Mouse (Mus musculus) C2C12 (cell line): ENCODE measurements around the gene Kmt2e.

Experiments
- CTCF ChIP-seq: IDR thresholded peaks from one replicate; pipeline ENCODE4 v1.5.1; 2011; ENCODE audit not compliant: control insufficient read depth, insufficient read depth, insufficient read length
- FOSL1 ChIP-seq: IDR thresholded peaks from one replicate; pipeline ENCODE4 v1.8.0; 2011; ENCODE audit warnings: mild to moderate bottlenecking, low read length; ENCODE audit not compliant: poor library complexity, insufficient read depth, severe bottlenecking
- USF1 ChIP-seq: IDR thresholded peaks from one replicate; pipeline ENCODE4 v1.6.1; 2011; ENCODE audit warnings: low read depth, mild to moderate bottlenecking, control low read depth, moderate library complexity

DNA sequence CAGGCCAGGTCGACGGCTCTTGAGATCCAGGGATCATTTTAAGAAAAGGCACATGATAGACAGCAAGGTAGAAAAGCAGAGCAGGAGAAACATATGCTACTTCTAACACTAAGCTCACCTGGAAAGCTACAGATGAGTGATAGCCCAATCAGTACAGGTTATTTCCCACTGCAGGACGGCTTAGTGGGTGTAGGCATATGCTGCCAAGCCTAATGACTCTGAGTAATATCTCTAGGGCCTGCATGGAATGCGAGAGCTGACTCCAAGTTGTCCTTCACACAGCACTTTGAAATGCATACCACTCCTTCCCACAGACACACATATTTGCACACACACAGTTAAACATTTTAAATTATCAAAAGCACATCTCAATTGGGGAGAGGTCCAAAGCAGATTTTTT lies 55.0 kb downstream of the Kmt2e start:
- TF ChIP-seq USF1 (no peak), CTCF (no peak), FOSL1 (no peak)
